Mouse (Mus musculus): ENCODE data around the gene Plscr5.

Plscr5 gene

DNA sequence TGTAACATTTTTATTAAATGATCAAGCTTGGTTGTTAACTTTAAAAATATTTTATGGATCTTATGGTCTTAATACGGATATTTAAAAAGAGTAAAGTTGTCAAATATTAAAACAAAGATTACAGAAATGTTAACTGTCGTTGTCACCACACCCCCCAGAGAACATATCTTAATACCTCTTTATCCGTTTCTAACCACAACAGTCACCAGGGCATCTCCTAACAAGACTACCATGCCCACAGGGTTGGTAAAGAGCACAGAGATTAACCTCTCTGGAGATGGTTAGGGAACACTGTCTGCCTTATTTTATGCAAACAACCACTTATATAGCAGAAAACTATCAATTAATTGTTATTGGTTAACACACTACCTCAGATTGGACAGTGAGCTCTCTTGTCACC lies 34.1 kb downstream of the Plscr5 start:
- DNase-seq (ENCODE audit: low spot score), result no peak

DNA sequence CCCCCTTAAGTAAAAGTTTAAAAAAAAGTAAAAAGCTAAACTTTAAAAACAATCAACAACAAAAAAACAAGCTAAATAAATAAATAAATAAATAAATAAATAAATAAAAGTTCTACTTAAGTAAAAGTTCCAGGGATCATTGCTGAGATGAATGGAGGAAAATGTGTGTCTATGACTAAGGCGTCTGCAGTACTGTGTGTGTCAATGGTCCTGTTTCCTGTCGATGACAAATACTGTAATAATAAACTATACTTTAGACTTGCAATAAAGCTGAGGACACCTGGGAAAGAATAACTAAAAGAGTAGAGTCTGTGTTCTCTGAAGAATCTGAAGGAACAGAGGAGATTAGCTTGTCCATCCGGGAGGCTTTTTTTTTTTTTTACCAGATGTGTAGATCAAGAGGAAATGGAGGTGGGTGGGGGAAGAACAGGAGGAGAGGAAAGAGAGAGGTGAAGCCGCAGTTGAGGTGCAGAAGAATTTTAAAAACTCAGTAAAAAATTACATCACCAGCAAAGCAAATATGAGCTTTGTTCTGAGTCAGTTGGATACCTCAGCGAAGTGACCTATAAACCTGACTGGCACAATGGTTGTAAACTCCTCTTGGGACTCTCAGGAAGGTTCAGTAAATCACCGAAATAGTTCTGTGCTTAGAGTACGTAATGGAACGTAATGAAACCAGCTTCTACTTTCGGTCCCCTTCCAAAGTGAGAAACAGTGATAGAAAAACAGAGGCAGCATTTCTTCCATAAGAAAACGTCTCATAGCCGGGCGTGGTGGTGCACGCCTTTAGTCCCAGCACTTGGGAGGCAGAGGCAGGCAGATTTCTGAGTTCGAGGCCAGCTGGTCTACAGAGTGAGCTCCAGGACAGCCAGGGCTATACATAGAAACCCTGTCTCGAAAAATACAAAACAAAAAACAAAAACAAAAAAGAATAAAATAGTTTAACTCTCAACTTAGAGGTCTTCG lies 36.4 kb downstream of the Plscr5 start:
- DNase-seq (ENCODE audit: low spot score), result no peak

DNA sequence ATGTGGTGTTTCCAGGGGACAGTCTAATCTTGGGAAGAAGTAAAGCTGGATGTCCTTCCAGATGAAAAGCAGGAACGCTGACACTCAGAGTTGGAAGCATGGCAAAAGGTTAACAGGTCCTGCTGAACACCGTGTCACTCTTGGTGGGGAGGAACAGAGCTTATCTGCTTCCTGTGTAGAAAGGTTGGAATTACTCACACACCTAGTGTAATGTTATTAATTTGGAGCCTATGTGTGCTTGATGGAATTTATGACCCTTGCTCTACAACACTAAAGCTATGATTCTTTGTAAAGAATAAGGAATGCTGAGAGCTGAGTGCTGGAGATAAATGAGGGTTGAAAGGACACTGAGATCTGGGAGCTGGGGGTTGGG lies 37.1 kb downstream of the Plscr5 start:
- DNase-seq (ENCODE audit: low spot score), result no peak

DNA sequence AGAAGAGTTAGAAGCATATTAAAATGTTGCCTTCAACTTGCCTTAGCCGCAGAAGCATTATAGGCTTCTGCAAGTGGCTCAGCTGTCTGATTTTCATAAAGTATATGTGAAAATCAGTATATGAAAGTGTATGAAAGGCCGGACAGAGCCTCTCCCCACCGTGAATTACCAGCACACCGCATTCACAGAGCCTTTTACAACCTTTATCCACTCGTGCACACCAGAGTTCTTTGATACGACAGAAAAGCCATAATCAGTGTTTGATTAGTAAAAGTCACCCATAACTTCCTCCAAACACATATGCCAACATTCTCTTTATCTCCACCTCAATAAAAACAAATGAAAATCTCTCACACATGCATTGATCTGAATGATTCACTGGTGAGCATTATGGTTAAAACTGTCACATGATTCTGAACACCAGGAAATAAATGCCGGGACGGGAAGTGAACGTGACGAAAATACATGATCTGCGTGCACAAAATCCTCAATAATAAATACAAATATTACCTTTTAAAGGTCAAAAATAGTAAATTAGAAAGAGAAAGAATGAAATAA lies 42.2 kb downstream of the Plscr5 start:
- DNase-seq (ENCODE audit: low spot score), result no peak

DNA sequence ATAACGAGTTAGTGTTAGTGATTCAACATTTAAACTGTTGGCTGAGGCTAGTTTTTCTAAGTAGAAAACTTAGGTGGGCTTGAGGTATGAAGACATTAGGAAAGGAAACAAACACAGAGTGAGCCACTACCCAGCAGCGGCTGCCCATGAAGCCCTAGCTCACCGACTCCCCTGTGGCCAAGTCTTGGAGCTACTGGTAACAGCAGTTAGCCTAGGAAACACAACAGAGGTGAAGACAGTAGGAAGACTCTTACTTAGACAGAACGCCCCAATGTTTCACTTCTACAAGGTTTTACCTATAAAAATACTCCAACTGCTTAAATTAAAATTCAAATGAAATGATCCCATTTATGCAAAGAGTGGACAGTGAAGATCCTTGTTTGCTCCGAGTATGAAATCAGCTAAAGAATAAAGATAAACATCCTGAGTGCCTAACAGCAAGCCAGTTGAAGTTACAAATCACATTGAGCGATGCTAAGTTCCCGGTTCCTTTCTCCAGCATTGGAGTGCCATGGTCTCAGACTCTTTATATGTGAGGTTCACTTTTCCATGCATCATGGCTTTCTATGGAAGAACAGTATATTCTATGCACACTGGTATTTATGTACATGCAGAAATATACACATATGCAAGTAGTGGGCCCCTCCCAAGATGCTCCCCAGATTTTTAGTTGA lies 56.2 kb downstream of the Plscr5 start:
- DNase-seq (ENCODE audit: low spot score), result no peak

DNA sequence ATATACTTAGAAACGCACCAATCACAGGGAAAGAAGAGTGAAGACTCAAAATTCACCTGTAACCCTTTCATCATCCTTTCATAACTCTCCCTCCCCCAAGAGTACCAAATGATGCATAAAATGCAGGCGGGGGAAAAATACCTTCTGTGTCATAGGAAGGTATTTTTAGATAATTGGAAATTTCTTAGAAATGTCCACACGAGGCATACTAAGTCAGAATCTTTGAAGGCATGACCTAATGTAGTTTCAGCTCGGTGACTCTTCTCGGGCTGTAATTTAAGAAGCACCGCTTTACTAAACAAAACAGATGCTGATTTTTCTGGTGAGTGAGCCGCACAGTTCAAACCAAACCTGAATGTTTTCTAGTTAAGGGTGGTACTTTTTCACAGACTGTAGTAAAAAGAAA lies 56.7 kb downstream of the Plscr5 start, which contains the start of gene Plscr1:
TSS of gene Plscr1 (plus strand) at position 304 of the 406 bp plus-strand sequence.
- no peak for DNase-seq (ENCODE audit: low spot score)

DNA sequence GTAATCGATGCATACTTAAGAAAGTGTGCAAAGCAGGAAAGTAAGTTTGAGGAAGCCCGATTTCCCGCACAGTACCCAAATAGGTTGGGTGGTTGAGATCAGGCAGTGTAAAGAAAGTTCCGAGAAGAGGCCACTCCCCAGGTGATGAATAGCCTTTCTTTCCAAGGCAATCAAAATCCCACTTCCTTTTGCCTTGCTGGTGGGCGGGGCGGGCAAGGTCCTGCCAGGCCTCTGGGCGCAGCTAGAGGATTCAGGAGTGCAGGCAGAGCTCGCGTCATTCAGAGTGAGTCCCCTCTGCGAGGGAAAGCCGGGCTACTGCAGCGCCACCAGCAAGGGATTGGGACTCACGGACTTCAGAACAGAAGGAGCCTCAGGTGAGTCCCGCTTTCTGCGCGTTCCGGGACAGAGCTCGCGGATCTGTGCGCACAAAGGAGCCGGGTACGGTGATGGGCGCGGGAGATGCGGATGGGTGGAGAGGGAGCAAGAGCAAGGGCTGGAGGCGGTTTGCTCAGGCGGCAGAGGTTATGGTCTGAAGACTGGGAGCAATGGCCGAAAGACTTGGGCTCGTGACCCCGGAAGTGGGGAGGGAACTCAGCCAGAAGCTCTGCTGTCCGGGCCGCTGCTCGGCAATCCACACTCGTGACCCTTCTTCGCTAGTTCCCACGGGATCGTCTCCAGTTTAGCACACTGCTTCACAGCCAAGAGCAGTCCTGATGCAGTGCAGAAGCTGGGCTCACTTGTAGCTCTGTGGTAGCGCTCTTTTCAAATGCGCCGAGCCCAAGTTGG lies 57.4 kb downstream of the Plscr5 start:
- peak; percentile 67 for DNase-seq (ENCODE audit: low spot score)

DNA sequence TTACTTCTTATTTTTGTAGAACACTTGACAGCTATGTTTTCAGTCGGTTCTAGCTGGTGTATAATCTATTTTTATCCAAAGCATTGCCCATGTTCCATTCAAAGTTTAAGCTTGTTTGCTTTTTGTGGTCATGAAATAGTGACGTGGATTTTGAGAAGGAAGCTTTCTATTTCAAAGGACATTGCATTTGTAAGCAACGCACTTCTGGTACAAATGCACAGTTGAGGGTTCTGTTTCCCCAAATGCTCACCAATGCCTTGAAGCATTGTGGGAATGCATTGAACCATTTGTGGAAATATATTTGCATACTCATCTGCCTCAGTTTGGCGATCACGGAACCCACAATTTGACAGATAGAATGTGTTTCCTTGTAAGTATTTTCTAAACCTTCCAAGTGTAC lies 60.0 kb downstream of the Plscr5 start:
- DNase-seq (ENCODE audit: low spot score), result no peak

DNA sequence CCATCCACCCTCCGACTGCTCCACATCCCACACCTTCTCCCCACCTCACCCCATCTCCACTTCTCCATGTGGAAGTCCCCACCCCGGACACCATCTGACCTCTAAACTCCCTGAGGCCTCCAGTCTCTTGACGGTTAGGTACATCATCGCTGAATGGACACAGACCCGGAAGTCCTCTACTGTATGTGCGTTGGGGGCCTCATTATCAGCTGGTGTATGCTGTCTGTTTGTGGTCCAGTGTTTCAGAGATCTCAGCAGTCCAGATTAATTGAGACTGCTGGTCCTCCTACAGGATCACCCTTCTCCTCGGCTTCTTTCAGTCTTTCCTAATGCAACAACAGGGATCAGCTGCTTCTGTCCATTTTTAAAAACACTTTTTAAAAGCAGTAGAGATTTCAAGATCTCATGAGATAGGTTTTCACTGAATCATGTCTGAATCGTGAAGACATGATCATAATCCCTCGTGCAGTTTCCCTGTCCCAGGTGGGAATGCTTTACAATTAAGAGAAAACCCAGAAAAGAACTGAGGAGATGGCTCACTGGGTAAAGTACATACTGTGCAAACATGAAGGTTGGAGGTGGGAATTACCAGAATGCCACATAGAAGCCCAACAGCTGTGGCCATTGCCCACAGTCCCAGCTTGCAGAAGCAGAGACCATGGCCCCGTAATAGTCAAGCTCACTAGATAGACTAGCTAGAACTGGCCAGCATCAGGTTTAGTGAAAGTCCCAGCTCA lies 61.0 kb downstream of the Plscr5 start:
- DNase-seq (ENCODE audit: low spot score), result no peak
